Mouse (Mus musculus) kidney, postnatal 0 days (tissue): ENCODE measurements at regions not wholly inside any gene's neighbourhood (a gene's known extent, or its start where the extent isn't known, plus 50 kb on each side); places are given as distances from the start of the nearest gene placed in this dataset.

Experiments
- ATAC-seq: fragments of 200-750 bp; cut with Nextera tagmentation; replicated peaks from 2 replicates; pipeline ENCODE4 v1.8.0; 2017; ENCODE audit warnings: low read depth, moderate number of reproducible peaks, moderate TSS enrichment, moderate library complexity; ENCODE audit not compliant: low FRiP score
- DNase-seq: peaks from one replicate; pipeline ENCODE4 v3.0.0-alpha.2; 2016; ENCODE audit warnings: low spot score
- H3K27ac ChIP-seq: fragments of 300-500 bp; sonication (generic); 2 replicates; pipeline ENCODE4 v1.5.1; 2014; ENCODE audit warnings: mild to moderate bottlenecking
- H3K27me3 ChIP-seq: fragments of 300-500 bp; sonication (generic); 2 replicates; pipeline ENCODE4 v1.6.1; 2014; ENCODE audit warnings: low read length, mixed read lengths; ENCODE audit not compliant: insufficient read depth
- H3K36me3 ChIP-seq: fragments of 300-500 bp; sonication (generic); 2 replicates; pipeline ENCODE4 v1.6.1; 2014; ENCODE audit warnings: low read length, mixed read lengths; ENCODE audit not compliant: insufficient read depth
- H3K4me1 ChIP-seq: fragments of 300-500 bp; sonication (generic); replicated peaks from 2 replicates; pipeline ENCODE4 v1.6.1; 2014; ENCODE audit warnings: antibody characterized with exemption, low read length, mixed read lengths; ENCODE audit not compliant: insufficient read depth
- H3K4me2 ChIP-seq: fragments of 300-500 bp; sonication (generic); 2 replicates; pipeline ENCODE4 v1.6.1; 2014; ENCODE audit warnings: mild to moderate bottlenecking, low read length, moderate library complexity, mixed read lengths
- H3K4me3 ChIP-seq: fragments of 300-500 bp; sonication (generic); replicated peaks from 2 replicates; pipeline ENCODE4 v1.5.1; 2014; ENCODE audit warnings: low read depth, low read length
- H3K9ac ChIP-seq: fragments of 300-500 bp; sonication (generic); 2 replicates; pipeline ENCODE4 v1.6.1; 2014; ENCODE audit warnings: low read depth, low read length
- H3K9me3 ChIP-seq: fragments of 300-500 bp; sonication (generic); replicated peaks from 2 replicates; pipeline ENCODE4 v1.6.1; 2016; ENCODE audit warnings: low read length, inconsistent platforms, mixed read lengths
- CTCF ChIP-seq: IDR thresholded peaks from 2 replicates; pipeline ENCODE4 v1.5.1; 2016; ENCODE audit warnings: antibody characterized with exemption, low read depth, mild to moderate bottlenecking, moderate library complexity
- WGBS: fragments of 180-500 bp; shearing (Covaris S2); extraction: QIAGEN DNeasy Blood & Tissue Kit; methylation state at CpG from one replicate; pipeline ENCODE4 v1.1.7; 2014; 5-methylcytosine and 5-hydroxymethylcytosine counted together

DNA sequence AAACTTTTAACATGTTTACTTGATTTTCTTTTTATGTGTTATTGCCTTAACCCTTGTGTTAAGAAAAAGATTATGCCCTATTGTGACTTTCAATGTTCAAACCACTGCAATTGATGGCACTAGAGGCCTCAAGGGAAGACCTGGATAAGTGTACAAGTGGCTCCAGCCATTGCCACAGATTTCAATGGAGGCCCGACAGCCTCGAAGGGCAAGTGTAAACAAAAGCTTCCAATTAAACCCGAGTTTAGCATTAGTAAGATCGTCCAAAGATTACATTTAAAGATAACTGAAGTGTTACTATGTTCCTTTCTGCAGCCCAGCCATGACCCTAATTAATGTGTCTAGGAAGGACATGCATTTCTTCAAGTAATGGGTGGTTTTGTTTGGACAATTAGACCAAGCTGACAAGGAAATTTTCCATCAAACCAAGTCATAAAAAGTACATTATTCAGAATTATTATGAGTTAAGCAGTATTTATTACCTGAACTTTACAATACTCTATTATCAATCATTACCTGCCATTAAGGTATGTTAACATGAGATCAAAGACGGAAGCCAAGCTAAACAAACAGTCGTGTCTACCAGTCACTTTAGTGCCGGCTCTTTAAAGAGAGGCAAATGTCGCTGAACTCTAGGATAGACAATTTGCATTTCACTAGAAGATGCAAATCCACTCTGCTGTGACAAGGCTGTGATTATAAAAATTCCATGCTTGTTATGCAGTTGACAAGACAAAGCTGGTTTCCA lies 322.0 kb downstream of the Lnpk start:
- no peak for TF ChIP-seq CTCF
- WGBS, result 12% methylated on average over 8 of the region's 8 CpGs
- H3K9ac ChIP-seq, result no peak overlapping the region
- H3K4me3 ChIP-seq, result no peak overlapping the region
- no peaks in the 10 kb centered on the region for H3K9me3 ChIP-seq
- DNase-seq (peak; percentile 43), ATAC-seq (no peak)
- H3K4me1 ChIP-seq, result no peaks in the 10 kb centered on the region
- H3K27me3 ChIP-seq, result no peaks in the 10 kb centered on the region
- no peak overlapping the region for H3K4me2 ChIP-seq
- no peak overlapping the region for H3K27ac ChIP-seq
- H3K36me3 ChIP-seq, result no peaks in the 10 kb centered on the region

GRCm38 (mm10) chr2:74247521-74247920 lies 331.7 kb downstream of the Lnpk start:
- H3K4me2 ChIP-seq, result no peak overlapping the region
- no peaks in the 10 kb centered on the region for H3K36me3 ChIP-seq
- TF ChIP-seq CTCF, result peak; percentile 39; the same call in 1 of the 2 replicates
- H3K9ac ChIP-seq, result no peak overlapping the region
- ATAC-seq (no peak), DNase-seq (no peak)
- no peak overlapping the region for H3K4me3 ChIP-seq
- no peaks in the 10 kb centered on the region for H3K4me1 ChIP-seq
- H3K27ac ChIP-seq, result no peak overlapping the region
- WGBS, result 95% methylated on average over 3 of the region's 3 CpGs
- H3K9me3 ChIP-seq, result no peaks in the 10 kb centered on the region
- no peaks in the 10 kb centered on the region for H3K27me3 ChIP-seq

- H3K9ac ChIP-seq, result no peak overlapping the region
- no peak overlapping the region for H3K27ac ChIP-seq
- no peak overlapping the region for H3K4me3 ChIP-seq
- no peak for TF ChIP-seq CTCF
- no peak overlapping the region for H3K4me2 ChIP-seq
- H3K4me1 ChIP-seq, result no peaks in the 10 kb centered on the region
- WGBS, result 82% methylated on average over 4 of the region's 4 CpGs
- no peaks in the 10 kb centered on the region for H3K9me3 ChIP-seq
- H3K27me3 ChIP-seq, result no peaks in the 10 kb centered on the region
- DNase-seq (no peak), ATAC-seq (no peak)
- no peaks in the 10 kb centered on the region for H3K36me3 ChIP-seq
Observed at GRCm38 (mm10) chr2:74246631-74247030, 332.6 kb downstream of the Lnpk start.

DNA sequence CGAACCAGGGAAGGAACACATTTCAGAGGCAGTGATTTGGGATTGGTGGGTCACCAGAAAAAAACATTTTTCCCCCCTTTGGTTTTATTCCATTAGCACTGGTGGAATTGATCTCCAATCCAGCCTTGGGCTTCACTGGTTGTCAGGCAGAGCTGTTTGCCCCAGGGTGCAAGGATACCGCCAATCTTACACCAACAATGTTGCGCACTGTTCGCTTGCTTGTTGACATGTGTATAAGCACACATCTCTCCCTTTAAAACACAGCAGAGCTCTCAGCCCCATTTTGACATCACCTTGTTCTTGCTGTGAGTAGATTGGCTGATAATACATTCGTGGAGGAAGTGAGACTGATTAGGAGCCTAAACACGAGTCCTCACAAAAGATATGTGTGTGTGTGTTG lies 333.1 kb upstream of the Atp5g3 start:
- H3K9ac ChIP-seq, result no peak overlapping the region
- 81% methylated on average over 6 of the region's 6 CpGs for WGBS
- no peak overlapping the region for H3K27ac ChIP-seq
- TF ChIP-seq CTCF, result no peak
- H3K4me1 ChIP-seq, result no peaks in the 10 kb centered on the region
- ATAC-seq, result no peak
- no peaks in the 10 kb centered on the region for H3K36me3 ChIP-seq
- no peak overlapping the region for H3K4me3 ChIP-seq
- DNase-seq, result no peak
- no peaks in the 10 kb centered on the region for H3K9me3 ChIP-seq
- no peak overlapping the region for H3K4me2 ChIP-seq
- H3K27me3 ChIP-seq, result no peaks in the 10 kb centered on the region

GRCm38 (mm10) chr2:74243801-74244200 lies 332.7 kb upstream of the Atp5g3 start:
- ATAC-seq (no peak), DNase-seq (peak; percentile 12)
- 55% methylated on average over 9 of the region's 9 CpGs for WGBS
- Histone ChIP-seq H3K4me2 (no peak overlapping the region), H3K27me3 (no peaks in the 10 kb centered on the region), H3K9ac (no peak overlapping the region), H3K4me1 (no peaks in the 10 kb centered on the region), H3K4me3 (no peak overlapping the region), H3K36me3 (no peaks in the 10 kb centered on the region), H3K27ac (no peak overlapping the region), H3K9me3 (no peaks in the 10 kb centered on the region)
- TF ChIP-seq CTCF, result no peak

- WGBS, result 81% methylated on average over 10 of the region's 10 CpGs
- ATAC-seq, result no peak
- Histone ChIP-seq H3K9me3 (no peaks in the 10 kb centered on the region), H3K27me3 (no peaks in the 10 kb centered on the region), H3K4me3 (no peak overlapping the region), H3K4me2 (no peak overlapping the region), H3K4me1 (no peaks in the 10 kb centered on the region), H3K9ac (no peak overlapping the region), H3K36me3 (no peaks in the 10 kb centered on the region), H3K27ac (no peak overlapping the region)
- DNase-seq, result no peak
- TF ChIP-seq CTCF, result no peak
Observed at GRCm38 (mm10) chr2:74239586-74239985, 328.5 kb upstream of the Atp5g3 start.

DNA sequence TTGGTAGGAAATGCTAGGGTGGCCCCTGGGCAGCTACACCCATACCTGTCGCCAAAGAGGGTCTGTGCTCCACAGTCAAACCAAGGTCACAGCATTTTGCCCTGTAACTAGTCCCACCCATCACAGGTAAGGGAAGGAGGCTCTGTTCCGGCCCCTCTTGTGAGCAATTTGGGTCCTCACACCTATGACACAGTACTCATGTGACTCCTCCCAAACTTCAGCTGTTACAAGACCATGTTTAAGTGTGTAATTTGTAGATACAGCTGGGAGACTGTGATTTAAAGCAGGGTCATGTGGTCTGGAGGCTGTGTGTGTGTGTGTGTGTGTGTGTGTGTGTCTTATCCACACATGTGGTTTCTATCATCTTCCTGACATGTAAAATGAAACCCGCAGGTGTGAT lies 306.3 kb upstream of the Atp5g3 start:
- TF ChIP-seq CTCF, result no peak
- H3K4me2 ChIP-seq, result no peak overlapping the region
- 87% methylated on average over 3 of the region's 3 CpGs for WGBS
- H3K36me3 ChIP-seq, result no peaks in the 10 kb centered on the region
- no peaks in the 10 kb centered on the region for H3K4me1 ChIP-seq
- no peaks in the 10 kb centered on the region for H3K9me3 ChIP-seq
- H3K9ac ChIP-seq, result no peak overlapping the region
- no peak overlapping the region for H3K27ac ChIP-seq
- no peak for ATAC-seq
- H3K27me3 ChIP-seq, result no peaks in the 10 kb centered on the region
- no peak for DNase-seq
- H3K4me3 ChIP-seq, result no peak overlapping the region
